Mouse (Mus musculus) brown adipose tissue, adult 24 weeks (tissue): ENCODE measurements around the gene Nat10. TPM values are rescaled to one million over a fixed set of nuclear protein-coding genes. Genes with fewer than 3 reads are reported as not detected.

Source experiments
- H3K27ac ChIP-seq: fragments of 200-500 bp; replicated peaks from 2 replicates; pipeline ENCODE4 v1.5.1; 2012; ENCODE audit warnings: low read depth, mild to moderate bottlenecking, low read length
- H3K4me1 ChIP-seq: fragments of 200-500 bp; 2 replicates; pipeline ENCODE4 v1.6.1; 2012; ENCODE audit warnings: low read length, mixed read lengths; ENCODE audit not compliant: control insufficient read depth, insufficient read depth, insufficient read length
- H3K4me3 ChIP-seq: fragments of 200-500 bp; 2 replicates; pipeline ENCODE4 v1.5.1; 2012; ENCODE audit warnings: low read depth, mild to moderate bottlenecking, low read length, moderate library complexity; ENCODE audit not compliant: insufficient read depth
- polyA plus RNA-seq: library from polyadenylated mRNA; stranded (reverse); fragments of >200 nt; gene quantifications from 2 replicates; pipeline ENCODE4 v1.2.4, GENCODE M21; 2012; ENCODE audit not compliant: missing spikeins, insufficient read depth, insufficient read length

The Nat10 gene
- 4.7 and 6.9 TPM in 2 replicates for polyA plus RNA-seq

GRCm38 (mm10) chr2:103760906-103761716 is at the start of gene Nat10:
TSS of gene Nat10 (minus strand) at chr2:103761270.
- Histone ChIP-seq H3K27ac (peak within 1 kb of the TSS; percentile 11), H3K4me3 (peak within 1 kb of the TSS; percentile 72), H3K4me1 (no peaks in the 10 kb centered on the region)

GRCm38 (mm10) chr2:103810412-103810811 is 49.3 kb upstream of the Nat10 start:
- H3K27ac ChIP-seq: no peak overlapping the region
- no peak overlapping the region for H3K4me3 ChIP-seq
- H3K4me1 ChIP-seq: no peaks in the 10 kb centered on the region

GRCm38 (mm10) chr2:103808466-103808865 is 47.4 kb upstream of the Nat10 start:
- Histone ChIP-seq H3K27ac (no peak overlapping the region; the same call in 1 of the 2 replicates), H3K4me1 (no peaks in the 10 kb centered on the region)

GRCm38 (mm10) chr2:103803770-103804530 is 42.9 kb upstream of the Nat10 start:
- Histone ChIP-seq H3K4me3 (no peak overlapping the region), H3K27ac (peak overlapping the region; percentile 52; the same call in 1 of the 2 replicates), H3K4me1 (no peaks in the 10 kb centered on the region)

More at GRCm38 (mm10) chr2:103808466-103808865, 47.4 kb upstream of the Nat10 start:
- H3K4me3 ChIP-seq: no peak overlapping the region

- Histone ChIP-seq H3K4me3 (no peak overlapping the region), H3K27ac (no peak overlapping the region), H3K4me1 (no peaks in the 10 kb centered on the region)
Observed at GRCm38 (mm10) chr2:103802422-103802821, 41.4 kb upstream of the Nat10 start.

GRCm38 (mm10) chr2:103797491-103798009 is 36.5 kb upstream of the Nat10 start, which contains the start of gene Caprin1:
TSS of gene Caprin1 (minus strand) at chr2:103797649.
- H3K4me1 ChIP-seq: no peaks in the 10 kb centered on the region
- H3K27ac ChIP-seq: peak within 1 kb of the TSS; percentile 99

GRCm38 (mm10) chr2:103796861-103797466 is 35.9 kb upstream of the Nat10 start:
- Histone ChIP-seq H3K27ac (peak overlapping the region; percentile 99), H3K4me3 (peak overlapping the region; percentile 96), H3K4me1 (no peaks in the 10 kb centered on the region; the same call in 1 of the 2 replicates)

More at GRCm38 (mm10) chr2:103797491-103798009, 36.5 kb upstream of the Nat10 start, which contains the start of gene Caprin1:
- H3K4me3 ChIP-seq: peak within 1 kb of the TSS; percentile 96

- Histone ChIP-seq H3K4me3 (peak overlapping the region; percentile 96), H3K27ac (peak overlapping the region; percentile 97), H3K4me1 (no peaks in the 10 kb centered on the region; the same call in 1 of the 2 replicates)
Observed at GRCm38 (mm10) chr2:103796211-103796860, 35.3 kb upstream of the Nat10 start.

GRCm38 (mm10) chr2:103795843-103796210 is 34.8 kb upstream of the Nat10 start:
- H3K27ac ChIP-seq: peak overlapping the region; percentile 97
- H3K4me1 ChIP-seq: peaks cover 3% of the 10 kb centered on the region; the same call in 1 of the 2 replicates
- H3K4me3 ChIP-seq: peak overlapping the region; percentile 96

GRCm38 (mm10) chr2:103792009-103792408 is 30.9 kb upstream of the Nat10 start:
- H3K4me1 ChIP-seq: peaks cover 4% of the 10 kb centered on the region; the same call in 1 of the 2 replicates
- no peak overlapping the region for H3K4me3 ChIP-seq
- no peak overlapping the region; the same call in 1 of the 2 replicates for H3K27ac ChIP-seq

- Histone ChIP-seq H3K4me1 (peaks cover 2% of the 10 kb centered on the region; the same call in 1 of the 2 replicates), H3K4me3 (no peak overlapping the region), H3K27ac (no peak overlapping the region)
Observed at GRCm38 (mm10) chr2:103785735-103786134, 24.7 kb upstream of the Nat10 start.

- Histone ChIP-seq H3K4me3 (no peak overlapping the region), H3K4me1 (no peaks in the 10 kb centered on the region), H3K27ac (no peak overlapping the region)
Observed at GRCm38 (mm10) chr2:103784621-103785020, 23.6 kb upstream of the Nat10 start.

GRCm38 (mm10) chr2:103762492-103762891 is 1.4 kb upstream of the Nat10 start:
- no peak overlapping the region for H3K27ac ChIP-seq
- no peak overlapping the region for H3K4me3 ChIP-seq

GRCm38 (mm10) chr2:103761993-103762392 is 923 bp upstream of the Nat10 start:
- no peaks in the 10 kb centered on the region for H3K4me1 ChIP-seq
- no peak overlapping the region for H3K4me3 ChIP-seq
- H3K27ac ChIP-seq: no peak overlapping the region

More at GRCm38 (mm10) chr2:103762492-103762891, 1.4 kb upstream of the Nat10 start:
- H3K4me1 ChIP-seq: no peaks in the 10 kb centered on the region
